Mouse (Mus musculus): ENCODE measurements around the gene Meis2.

DNA sequence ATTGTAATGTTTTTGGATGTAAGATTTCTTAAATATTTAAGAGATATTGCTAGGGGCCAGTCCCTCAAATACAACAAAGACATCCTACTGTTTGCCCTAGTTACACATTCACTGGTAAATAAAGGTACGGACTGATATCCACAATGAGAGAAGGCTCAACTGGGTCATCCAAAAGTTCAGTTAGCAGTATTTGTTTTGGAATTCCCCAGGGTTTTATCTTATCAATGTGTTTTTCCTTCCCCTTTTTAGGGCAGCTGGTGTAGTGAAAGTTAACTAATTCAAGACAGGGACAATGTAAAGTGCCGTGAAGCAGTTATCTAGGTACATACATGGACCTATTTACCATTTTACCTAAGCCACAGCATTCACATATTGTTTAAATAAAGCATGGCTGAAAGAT lies 132.4 kb downstream of the Meis2 start:
- TF ChIP-seq CTCF (IDR thresholded peaks at IDR 0.05; ENCODE audit: low read depth, low read length) (no peak), POLR2A (IDR thresholded peaks at IDR 0.05; ENCODE audit: borderline replicate concordance, low read depth, low read length) (no peak)
